34 mouse cellular contexts compared by ENCODE assay signal in genomic region chr6:113394811-113395210, GRCm38 (mm10). TPM values are rescaled to one million over a fixed set of nuclear protein-coding genes. Genes with fewer than 3 reads are reported as not detected.
"Had no signal": no experiment of that assay in that cellular context is flagged by ENCODE, and none has a peak within 500 bp of the region (broad histone marks: within the 10 kb centered on the region; RNA-seq: fewer than 3 reads in every experiment).

No protein-coding gene starts in this region.

- H3K9ac ChIP-seq: forebrain, postnatal 0 days; heart, embryonic 12.5 days; hindbrain, embryonic 13.5 days; hindbrain, embryonic 15.5 days; kidney, embryonic 15.5 days; limb, embryonic 12.5 days; liver, embryonic 13.5 days had no signal

- H3K9me3 ChIP-seq: heart, embryonic 10.5 days; heart, embryonic 12.5 days; hindbrain, embryonic 13.5 days; hindbrain, embryonic 15.5 days; kidney, embryonic 15.5 days; limb, embryonic 10.5 days; limb, embryonic 12.5 days; liver, embryonic 13.5 days had no signal

- ATAC-seq: forebrain, postnatal 0 days; hindbrain, postnatal 0 days; intestine, embryonic 16.5 days had no signal

- H3K27me3 ChIP-seq: heart, embryonic 12.5 days; hindbrain, embryonic 13.5 days; hindbrain, embryonic 15.5 days; kidney, embryonic 15.5 days had no signal

- DNase-seq: forebrain, postnatal 0 days; gastrocnemius, postnatal 14 days; gastrocnemius, postnatal 36 days; heart, adult 18-20 months; heart, postnatal 14 days; heart, postnatal 36 days; kidney, adult 11 months; kidney, adult 2 months; kidney, adult 9 months; kidney, postnatal 14 days; kidney, postnatal 36 days; layer of hippocampus, postnatal 36 days; liver; liver, embryonic 13.5 days had no signal

- H3K4me2 ChIP-seq: heart, embryonic 12.5 days; hindbrain, embryonic 13.5 days; hindbrain, embryonic 15.5 days; kidney, embryonic 15.5 days; limb, embryonic 12.5 days; liver, embryonic 11.5 days; liver, embryonic 13.5 days had no signal

- H3K4me3 ChIP-seq: heart, embryonic 10.5 days; heart, embryonic 12.5 days; hindbrain, embryonic 13.5 days; hindbrain, embryonic 15.5 days; kidney, embryonic 15.5 days; limb, embryonic 10.5 days; limb, embryonic 12.5 days; liver, embryonic 13.5 days had no signal

- H3K27ac ChIP-seq: heart, embryonic 10.5 days; hindbrain, embryonic 13.5 days; hindbrain, embryonic 15.5 days; hindbrain, postnatal 0 days; kidney, embryonic 15.5 days; kidney, postnatal 0 days; limb, embryonic 10.5 days; limb, embryonic 12.5 days; liver, embryonic 13.5 days had no signal

RNA-seq across cellular contexts. Expression of gene Cidec, which starts 40.7 kb away (rescaled TPM):
- total RNA-seq: forebrain, postnatal 0 days; hematopoietic stem cell, adult 5-6 weeks; hindbrain, postnatal 0 days; layer of hippocampus, adult 18-20 months; layer of hippocampus, postnatal 14 days; layer of hippocampus, postnatal 36 days; left cerebral cortex, adult 18-20 months; left cerebral cortex, adult 8-10 months; left cerebral cortex, postnatal 10 days; left cerebral cortex, postnatal 25 days had no signal
- polyA plus RNA-seq: forebrain, postnatal 0 days; heart, embryonic 12.5 days; heart, embryonic 14.5 days; hindbrain, embryonic 11.5 days; hindbrain, embryonic 13.5 days; hindbrain, embryonic 15.5 days; hindbrain, postnatal 0 days; kidney, embryonic 15.5 days; limb, embryonic 10.5 days; limb, embryonic 12.5 days; liver, embryonic 11.5 days had no signal
